Mouse (Mus musculus): Measurements from ENCODE around the gene Ccdc97. TPM values are rescaled to one million over a fixed set of nuclear protein-coding genes. Genes with fewer than 3 reads are reported as not detected.

Ccdc97 gene
- polyA plus RNA-seq, 1 experiment from 2014 or later, result 18.5 TPM

DNA sequence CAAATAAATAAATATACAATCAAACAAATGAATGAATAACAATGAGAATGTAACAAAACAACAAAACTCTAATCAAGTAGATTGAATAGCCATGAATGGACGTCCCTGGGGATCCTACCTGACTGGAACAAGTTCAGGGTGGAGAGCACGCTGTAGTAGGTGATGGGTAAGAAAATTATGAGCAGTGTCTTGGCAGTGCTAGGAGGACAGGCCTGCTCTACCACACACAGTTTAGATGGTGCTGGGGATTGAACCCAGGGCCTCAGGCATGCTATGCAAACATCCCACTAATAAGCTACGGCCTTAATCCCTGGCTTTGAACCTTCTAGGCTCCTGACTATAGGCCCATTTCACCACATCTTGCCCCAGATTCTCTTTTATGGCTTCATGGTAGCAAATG is 1.4 kb downstream of the Ccdc97 start:
- Histone ChIP-seq H3K27me3 (replicated peaks) (no peaks in the 10 kb centered on the region), H3K9me3 (no peaks in the 10 kb centered on the region), H3K4me1 (replicated peaks) (peaks cover 14% of the 10 kb centered on the region; the same call in 1 of the 2 replicates), H3K36me3 (peaks cover 38% of the 10 kb centered on the region), H3K4me2 (replicated peaks) (peak overlapping the region; percentile 62), H3K27ac (no peak overlapping the region), H3K9ac (no peak overlapping the region), H3K4me3 (replicated peaks) (no peak overlapping the region)
- WGBS, result 86% methylated on average over 3 of the region's 3 CpGs
- no peak for ATAC-seq

DNA sequence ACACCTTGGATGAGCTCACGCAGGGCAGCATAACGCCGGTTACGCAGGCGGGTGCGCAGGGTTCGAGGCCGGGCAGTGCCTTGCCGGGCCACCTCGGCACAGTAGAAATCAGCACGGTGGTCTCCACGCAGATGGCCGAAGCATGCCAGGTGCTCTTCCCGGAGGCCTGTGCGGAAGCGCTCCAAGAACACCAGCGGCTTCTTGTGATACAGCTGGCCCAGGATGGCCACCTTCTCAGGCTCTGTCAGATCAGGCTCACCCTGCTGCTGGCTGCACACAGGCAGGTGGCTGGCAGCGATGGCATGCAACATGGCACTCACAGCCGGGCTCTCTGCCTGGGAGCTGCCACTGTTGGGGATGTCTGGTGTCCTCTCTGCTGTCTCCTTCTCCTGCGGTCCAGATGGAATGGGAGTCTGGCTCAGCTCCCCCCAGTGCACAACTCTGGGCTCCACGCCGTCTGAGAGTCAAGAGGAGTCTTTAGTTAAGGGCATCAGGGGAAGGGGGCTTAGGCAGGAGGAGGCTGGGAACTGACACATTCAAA is 3.1 kb downstream of the Ccdc97 start:
- H3K9ac ChIP-seq, result no peak overlapping the region
- H3K4me2 ChIP-seq (replicated peaks), result no peak overlapping the region
- H3K4me3 ChIP-seq (replicated peaks), result no peak overlapping the region
- 97% methylated on average over 22 of the region's 22 CpGs for WGBS
- peaks cover 29% of the 10 kb centered on the region for H3K4me1 ChIP-seq (replicated peaks)
- H3K9me3 ChIP-seq, result no peaks in the 10 kb centered on the region
- no peak overlapping the region for H3K27ac ChIP-seq
- no peak for ATAC-seq
- H3K27me3 ChIP-seq (replicated peaks), result no peaks in the 10 kb centered on the region
- H3K36me3 ChIP-seq, result peaks cover 30% of the 10 kb centered on the region

DNA sequence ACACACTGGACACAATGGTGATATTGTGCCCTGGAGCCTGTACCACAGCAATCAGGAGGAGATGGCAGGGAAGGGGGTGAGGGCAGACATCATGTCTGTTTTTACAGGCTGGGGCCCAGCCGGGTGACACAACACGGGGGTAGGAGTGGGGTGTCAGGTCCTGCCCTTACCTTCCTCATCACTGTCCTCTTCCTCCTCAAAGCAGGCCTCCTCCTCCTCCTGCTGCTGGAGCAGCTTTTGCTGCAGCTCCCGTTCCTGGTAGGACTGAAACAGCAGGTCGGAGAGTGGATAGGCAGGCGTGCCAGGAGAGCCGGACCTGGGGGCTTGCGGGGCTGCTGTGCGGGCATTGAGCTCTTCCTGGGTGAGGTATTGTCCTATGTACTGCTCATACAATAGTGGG is 4.3 kb downstream of the Ccdc97 start:
- 95% methylated on average over 8 of the region's 8 CpGs for WGBS
- H3K27ac ChIP-seq, result no peak overlapping the region
- peaks cover 28% of the 10 kb centered on the region for H3K36me3 ChIP-seq
- H3K4me2 ChIP-seq (replicated peaks), result no peak overlapping the region
- H3K27me3 ChIP-seq (replicated peaks), result no peaks in the 10 kb centered on the region
- no peak for ATAC-seq
- no peaks in the 10 kb centered on the region for H3K9me3 ChIP-seq
- no peak overlapping the region for H3K4me3 ChIP-seq (replicated peaks)
- H3K4me1 ChIP-seq (replicated peaks), result peaks cover 41% of the 10 kb centered on the region
- H3K9ac ChIP-seq, result no peak overlapping the region

DNA sequence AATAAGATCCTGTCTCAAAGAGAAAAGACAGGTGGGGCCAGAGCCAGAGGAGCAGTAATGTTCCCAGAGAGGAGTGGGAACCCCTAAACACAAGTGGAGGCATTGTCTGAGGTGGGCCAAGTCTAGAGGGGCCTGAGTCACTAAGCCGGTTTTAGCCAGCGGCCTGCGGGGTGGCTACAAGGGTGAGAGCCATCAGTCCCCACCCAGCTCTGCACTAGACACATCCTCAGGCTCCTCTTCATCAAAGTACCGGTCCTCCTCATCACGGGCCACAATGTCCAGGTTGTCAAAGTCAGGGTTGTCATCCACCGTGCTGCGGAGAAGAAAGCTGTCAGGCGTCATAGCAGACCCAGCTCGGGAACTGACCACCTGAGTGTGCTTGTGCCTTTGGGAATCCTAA is 6.1 kb downstream of the Ccdc97 start:
- H3K9ac ChIP-seq, result no peak overlapping the region
- H3K4me1 ChIP-seq (replicated peaks), result peaks cover 40% of the 10 kb centered on the region
- no peak overlapping the region for H3K27ac ChIP-seq
- H3K4me2 ChIP-seq (replicated peaks), result no peak overlapping the region
- ATAC-seq, result no peak
- H3K27me3 ChIP-seq (replicated peaks), result no peaks in the 10 kb centered on the region
- H3K36me3 ChIP-seq, result peaks cover 28% of the 10 kb centered on the region
- WGBS, result 91% methylated on average over 9 of the region's 9 CpGs
- H3K9me3 ChIP-seq, result no peaks in the 10 kb centered on the region
- H3K4me3 ChIP-seq (replicated peaks), result no peak overlapping the region

DNA sequence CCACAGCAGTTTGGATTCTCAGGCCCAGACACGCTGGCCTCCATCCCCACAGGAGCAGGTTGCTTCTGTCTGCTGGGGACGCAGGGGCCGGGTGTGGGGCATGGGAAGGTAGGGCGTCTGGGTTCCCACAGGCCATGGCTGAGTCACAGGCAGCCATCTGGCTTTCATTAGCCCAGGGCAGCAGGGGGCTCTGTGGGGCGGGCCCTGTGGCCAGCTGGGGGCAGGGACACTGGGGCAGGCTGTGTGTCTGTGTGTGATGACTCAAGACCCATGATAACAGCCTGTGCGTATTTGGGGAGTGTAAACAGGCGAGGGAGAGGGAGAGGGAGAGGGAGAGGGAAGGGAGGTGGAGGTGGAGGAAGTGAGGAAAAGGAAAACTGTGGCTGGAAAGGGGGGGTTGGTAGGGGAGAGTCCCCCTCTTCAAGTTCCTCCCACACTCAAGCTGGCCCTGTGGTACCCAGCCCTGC is 7.1 kb downstream of the Ccdc97 start:
- WGBS, result 13% methylated on average over 7 of the region's 7 CpGs
- 0 out of 2 replicates have a peak overlapping the region, but pooled peaks have one; percentile 36 for H3K27ac ChIP-seq
- peak; percentile 39 for ATAC-seq

DNA sequence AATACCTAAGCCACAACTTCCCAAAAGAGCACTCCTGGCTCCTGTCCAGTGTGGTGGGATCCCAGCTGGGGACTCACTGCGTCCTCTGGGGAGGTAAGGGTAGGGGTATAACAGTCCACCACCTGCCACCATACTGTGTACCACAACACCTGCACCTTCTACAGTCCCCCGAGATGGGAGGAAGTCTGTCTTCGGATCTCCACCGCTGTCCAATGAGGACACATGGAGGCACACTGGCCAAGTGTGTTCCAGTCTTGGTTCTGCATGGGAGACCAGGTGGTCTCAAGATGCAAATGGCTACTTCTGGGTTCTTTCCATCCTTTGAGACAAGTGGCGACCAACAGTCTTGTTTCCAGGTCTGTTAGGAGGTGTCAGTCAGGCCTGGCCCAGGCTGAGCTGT is 7.7 kb downstream of the Ccdc97 start:
- WGBS, result 61% methylated on average over 5 of the region's 5 CpGs

More for the DNA sequence above, 7.1 kb downstream of the Ccdc97 start:
- no peak overlapping the region for H3K9ac ChIP-seq
- no peak overlapping the region for H3K4me2 ChIP-seq (replicated peaks)
- peaks cover 28% of the 10 kb centered on the region for H3K36me3 ChIP-seq
- no peaks in the 10 kb centered on the region for H3K9me3 ChIP-seq
- H3K4me1 ChIP-seq (replicated peaks), result peaks cover 46% of the 10 kb centered on the region
- H3K4me3 ChIP-seq (replicated peaks), result no peak overlapping the region
- no peaks in the 10 kb centered on the region for H3K27me3 ChIP-seq (replicated peaks)

DNA sequence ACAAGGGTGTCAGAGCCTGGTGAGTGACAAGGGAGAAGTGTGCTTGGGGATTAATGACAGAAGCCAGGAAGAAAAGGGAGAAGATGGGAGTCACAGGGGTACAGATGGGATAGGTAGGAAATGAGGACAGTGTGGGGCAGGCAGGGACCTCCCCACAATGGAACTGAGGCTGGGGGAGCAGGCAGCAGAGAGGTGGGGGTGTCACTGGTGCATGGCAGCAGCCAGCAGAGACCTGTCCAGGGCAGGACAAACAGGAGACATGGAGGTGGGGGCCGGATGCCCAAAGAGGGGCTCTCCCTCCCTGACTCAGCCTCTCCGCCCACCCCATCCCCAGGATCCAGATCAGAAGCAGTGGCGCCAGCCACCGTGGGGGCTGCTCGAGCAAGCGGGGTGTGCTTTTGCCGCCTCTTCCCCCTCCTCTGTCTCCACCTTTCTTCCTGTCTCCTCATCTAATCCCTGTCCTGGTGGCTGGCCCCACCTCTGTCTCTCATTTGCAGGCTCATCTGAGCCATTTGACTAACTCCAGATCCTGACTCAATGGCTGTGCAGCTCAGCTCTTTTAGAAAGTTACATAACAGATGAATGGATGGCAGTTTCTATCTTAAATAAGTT is 8.3 kb downstream of the Ccdc97 start:
- Histone ChIP-seq H3K27me3 (replicated peaks) (no peaks in the 10 kb centered on the region), H3K4me2 (replicated peaks) (peak overlapping the region; percentile 26; the same call in 1 of the 2 replicates), H3K36me3 (peaks cover 23% of the 10 kb centered on the region), H3K4me3 (replicated peaks) (no peak overlapping the region), H3K9me3 (no peaks in the 10 kb centered on the region), H3K9ac (peak overlapping the region; percentile 4; the same call in 1 of the 2 replicates), H3K4me1 (replicated peaks) (peaks cover 57% of the 10 kb centered on the region), H3K27ac (0 out of 2 replicates have a peak overlapping the region, but pooled peaks have one; percentile 22)
- WGBS, result 16% methylated on average over 6 of the region's 7 CpGs
- no peak; the same call in 1 of the 2 replicates for ATAC-seq

More for the DNA sequence above, 7.7 kb downstream of the Ccdc97 start:
- no peak for ATAC-seq
- Histone ChIP-seq H3K27me3 (replicated peaks) (no peaks in the 10 kb centered on the region), H3K27ac (0 out of 2 replicates have a peak overlapping the region, but pooled peaks have one; percentile 22), H3K4me1 (replicated peaks) (peaks cover 51% of the 10 kb centered on the region), H3K9me3 (no peaks in the 10 kb centered on the region), H3K4me2 (replicated peaks) (no peak overlapping the region), H3K4me3 (replicated peaks) (no peak overlapping the region), H3K9ac (no peak overlapping the region), H3K36me3 (peaks cover 28% of the 10 kb centered on the region)

DNA sequence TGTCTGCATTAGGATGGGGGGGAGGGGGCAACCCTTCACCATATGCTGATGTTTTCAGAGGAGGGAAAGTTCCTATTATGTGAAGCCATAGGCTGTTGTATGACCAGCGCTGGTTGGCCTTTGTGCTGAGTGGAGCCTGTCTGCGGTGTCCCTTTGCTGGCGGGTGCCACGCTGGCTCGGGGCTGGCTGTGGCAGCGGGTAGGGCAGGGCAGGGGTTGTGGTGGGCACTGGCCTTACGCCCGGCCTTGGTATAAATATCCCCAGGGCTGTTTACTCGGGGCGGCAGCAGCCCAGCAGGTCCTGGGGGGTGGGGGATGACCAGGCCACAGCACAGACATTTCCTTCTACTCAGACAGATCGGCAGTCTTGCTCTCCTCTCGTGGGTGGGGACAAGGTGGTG is 8.9 kb downstream of the Ccdc97 start:
- peaks cover 59% of the 10 kb centered on the region for H3K4me1 ChIP-seq (replicated peaks)
- ATAC-seq, result no peak
- peaks cover 18% of the 10 kb centered on the region for H3K36me3 ChIP-seq
- H3K9me3 ChIP-seq, result no peaks in the 10 kb centered on the region
- H3K27me3 ChIP-seq (replicated peaks), result no peaks in the 10 kb centered on the region
- no peak overlapping the region for H3K4me2 ChIP-seq (replicated peaks)
- no peak overlapping the region for H3K4me3 ChIP-seq (replicated peaks)
- H3K27ac ChIP-seq, result no peak overlapping the region
- 15% methylated on average over 12 of the region's 12 CpGs for WGBS
- H3K9ac ChIP-seq, result peak overlapping the region; percentile 4; the same call in 1 of the 2 replicates

DNA sequence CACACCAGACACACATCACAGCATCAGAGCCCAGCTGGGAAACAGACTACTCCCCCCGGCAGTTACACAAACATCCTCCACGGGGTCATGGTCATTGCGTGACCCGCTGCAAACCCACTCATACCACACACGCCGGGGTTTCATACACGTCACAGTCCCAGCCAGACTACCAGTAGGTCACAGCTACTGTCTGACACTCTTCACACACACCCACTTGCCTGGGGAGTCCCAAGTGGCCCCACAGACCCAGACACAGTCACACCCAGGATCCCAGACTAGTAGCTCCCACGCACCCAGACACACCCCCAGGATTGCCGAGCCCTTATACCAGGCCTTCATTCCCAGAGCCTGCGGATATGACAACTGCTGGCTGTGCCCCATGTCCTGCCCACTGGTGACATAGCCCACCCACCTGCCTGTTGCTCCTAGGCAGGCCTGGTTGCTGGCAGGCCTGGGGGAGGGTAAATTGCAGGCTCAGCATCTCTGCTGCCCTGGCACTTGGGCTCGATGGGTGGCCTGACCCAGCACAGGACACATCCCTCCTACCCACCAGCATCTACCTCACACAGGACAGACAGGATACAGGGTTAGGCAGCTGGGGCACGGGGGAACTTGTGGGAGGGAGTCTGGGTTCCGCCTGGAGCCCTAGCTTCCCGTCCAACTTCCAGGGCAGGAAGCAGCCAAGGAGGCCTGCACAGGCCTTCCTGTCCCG is 11.2 kb downstream of the Ccdc97 start:
- H3K36me3 ChIP-seq, result no peaks in the 10 kb centered on the region; the same call in 1 of the 2 replicates
- peaks cover 66% of the 10 kb centered on the region for H3K4me1 ChIP-seq (replicated peaks)
- no peaks in the 10 kb centered on the region for H3K9me3 ChIP-seq
- WGBS, result 41% methylated on average over 15 of the region's 15 CpGs
- H3K9ac ChIP-seq, result no peak overlapping the region
- H3K27ac ChIP-seq, result peak overlapping the region; percentile 54
- no peak overlapping the region for H3K4me2 ChIP-seq (replicated peaks)
- 0 out of 2 replicates have a peak, but pooled peaks cover 4% of the 10 kb centered on the region for H3K27me3 ChIP-seq (replicated peaks)
- H3K4me3 ChIP-seq (replicated peaks), result no peak overlapping the region
- ATAC-seq, result no peak

DNA sequence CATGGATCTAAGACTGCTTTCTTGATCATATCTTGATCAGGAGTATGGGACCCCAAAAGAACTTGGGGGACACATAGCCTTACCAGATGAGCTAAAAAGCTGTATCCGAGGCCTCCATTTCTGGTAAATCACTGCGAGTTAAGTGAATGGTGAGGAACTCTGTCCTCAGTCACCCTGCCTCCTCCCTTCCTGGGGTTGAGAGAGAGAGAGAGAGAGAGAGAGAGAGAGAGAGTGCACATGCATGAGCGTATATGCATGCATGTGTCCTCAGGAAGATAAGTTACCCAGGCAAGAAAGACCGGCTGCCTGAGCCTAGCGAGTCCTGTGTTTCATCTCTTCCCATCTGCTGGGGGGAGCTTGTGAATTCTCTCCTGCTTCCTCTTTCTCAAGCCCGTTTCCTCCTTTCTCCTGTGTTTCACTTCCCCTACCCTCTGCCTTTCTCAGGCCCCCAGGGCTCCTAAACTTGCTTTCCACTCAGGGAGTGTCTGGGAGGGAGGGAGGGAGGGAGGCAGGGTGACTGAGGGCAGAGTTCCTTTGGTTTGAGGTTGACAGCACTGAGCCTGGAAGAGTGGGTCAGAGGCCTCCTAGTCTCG is 12.2 kb downstream of the Ccdc97 start:
- 30% methylated on average over 7 of the region's 7 CpGs for WGBS
- peaks cover 58% of the 10 kb centered on the region for H3K4me1 ChIP-seq (replicated peaks)
- no peak for ATAC-seq

DNA sequence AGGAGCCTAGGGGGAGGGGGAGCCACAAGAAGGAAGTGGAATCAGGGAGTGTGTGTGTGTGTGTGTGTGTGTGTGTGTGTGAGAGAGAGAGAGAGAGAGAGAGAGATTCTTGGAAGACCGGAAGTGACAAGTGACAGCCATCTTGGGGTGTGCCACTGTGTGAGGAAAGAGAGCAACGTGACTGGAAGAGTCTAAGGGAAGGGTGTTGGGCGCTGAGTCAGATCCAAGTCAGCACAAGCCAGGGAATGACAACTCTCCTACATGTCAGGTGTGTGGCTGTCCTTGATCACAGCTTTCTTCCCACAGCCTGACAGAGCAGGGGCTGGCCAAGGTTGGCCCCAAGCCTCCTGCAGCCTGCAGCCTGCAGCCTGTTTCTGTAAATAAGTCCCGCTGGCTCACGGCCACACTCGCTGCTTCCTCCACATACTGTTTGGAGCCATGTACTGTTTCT is 13.1 kb downstream of the Ccdc97 start:
- H3K36me3 ChIP-seq, result no peaks in the 10 kb centered on the region
- no peak overlapping the region for H3K4me2 ChIP-seq (replicated peaks)
- H3K9me3 ChIP-seq, result no peaks in the 10 kb centered on the region
- peak; percentile 34 for ATAC-seq
- no peak overlapping the region for H3K4me3 ChIP-seq (replicated peaks)
- 39% methylated on average over 6 of the region's 6 CpGs for WGBS
- 0 out of 2 replicates have a peak, but pooled peaks cover 4% of the 10 kb centered on the region for H3K27me3 ChIP-seq (replicated peaks)
- H3K4me1 ChIP-seq (replicated peaks), result peaks cover 50% of the 10 kb centered on the region
- H3K9ac ChIP-seq, result no peak overlapping the region
- H3K27ac ChIP-seq, result peak overlapping the region; percentile 54

More for the DNA sequence above, 12.2 kb downstream of the Ccdc97 start:
- Histone ChIP-seq H3K9me3 (no peaks in the 10 kb centered on the region), H3K27ac (peak overlapping the region; percentile 54), H3K9ac (no peak overlapping the region), H3K36me3 (no peaks in the 10 kb centered on the region), H3K4me3 (replicated peaks) (no peak overlapping the region), H3K4me2 (replicated peaks) (no peak overlapping the region), H3K27me3 (replicated peaks) (0 out of 2 replicates have a peak, but pooled peaks cover 4% of the 10 kb centered on the region)
